Mouse (Mus musculus) limb, embryonic 14.5 days (tissue): ENCODE measurements around the gene Cyp2c38. TPM values are rescaled to one million over a fixed set of nuclear protein-coding genes. Genes with fewer than 3 reads are reported as not detected.
"Not testable (repeated sequence)": the region's sequence is repeated elsewhere in the genome, so short reads cannot be mapped to it uniquely, and the experiment has no call there.

Experiments
- ATAC-seq: fragments of 200-750 bp; cut with Nextera tagmentation; 2 replicates; pipeline ENCODE4 v1.8.0; 2017; ENCODE audit warnings: low read depth, moderate number of reproducible peaks, moderate TSS enrichment; ENCODE audit not compliant: low FRiP score
- DNase-seq: peaks from one replicate; pipeline ENCODE4 v3.0.0-alpha.2; 2015; ENCODE audit warnings: low spot score
- H3K27ac ChIP-seq: fragments of 300-500 bp; sonication (generic); replicated peaks from 2 replicates; pipeline ENCODE4 v1.5.1; 2014; ENCODE audit warnings: low read depth, mild to moderate bottlenecking, low read length, moderate library complexity, mixed read lengths
- H3K27me3 ChIP-seq: fragments of 300-500 bp; sonication (generic); 2 replicates; pipeline ENCODE4 v1.6.1; 2014; ENCODE audit warnings: low read length, mixed read lengths; ENCODE audit not compliant: control insufficient read depth, insufficient read depth
- H3K36me3 ChIP-seq: fragments of 300-500 bp; sonication (generic); 2 replicates; pipeline ENCODE4 v1.6.1; 2014; ENCODE audit warnings: mild to moderate bottlenecking, low read length, moderate library complexity, mixed read lengths; ENCODE audit not compliant: control insufficient read depth, insufficient read depth
- H3K4me1 ChIP-seq: fragments of 300-500 bp; sonication (generic); 2 replicates; pipeline ENCODE4 v1.6.1; 2014; ENCODE audit warnings: antibody characterized with exemption, low read length, mixed read lengths; ENCODE audit not compliant: control insufficient read depth, insufficient read depth
- H3K4me2 ChIP-seq: fragments of 300-500 bp; sonication (generic); replicated peaks from 2 replicates; pipeline ENCODE4 v1.6.1; 2014; ENCODE audit warnings: low read depth, mild to moderate bottlenecking, low read length, moderate library complexity; ENCODE audit not compliant: severe bottlenecking
- H3K4me3 ChIP-seq: fragments of 300-500 bp; sonication (generic); replicated peaks from 2 replicates; pipeline ENCODE4 v1.5.1; 2014; ENCODE audit warnings: low read length
- H3K9ac ChIP-seq: fragments of 300-500 bp; sonication (generic); 2 replicates; pipeline ENCODE4 v1.6.1; 2014; ENCODE audit warnings: mild to moderate bottlenecking, low read depth, low read length, moderate library complexity; ENCODE audit not compliant: severe bottlenecking
- H3K9me3 ChIP-seq: fragments of 300-500 bp; sonication (generic); 2 replicates; pipeline ENCODE4 v1.6.1; 2016; ENCODE audit warnings: low read length; ENCODE audit not compliant: control insufficient read depth
- POLR2A ChIP-seq: fragments of 200-500 bp; IDR thresholded peaks from 2 replicates; pipeline ENCODE4 v1.8.0; 2012; ENCODE audit warnings: inconsistent platforms, mild to moderate bottlenecking, moderate library complexity, borderline replicate concordance; ENCODE audit not compliant: insufficient read depth, insufficient read length; ENCODE audit errors: extremely low read depth
- WGBS: fragments of 180-500 bp; shearing (Covaris S2); extraction: QIAGEN DNeasy Blood & Tissue Kit; methylation state at CpG from one replicate; pipeline ENCODE4 v1.1.7; 2014; 5-methylcytosine and 5-hydroxymethylcytosine counted together
- polyA plus RNA-seq, 2 experiments: library from polyadenylated mRNA; depleted of rRNA in 1 of 2; stranded (reverse) in 1 of 2; unstranded in 1 of 2; fragments of >200 nt; fragmentation: Nextera tagmentation in 1 of 2; extraction: Ambion mirVana in 1 of 2; gene quantifications; 2 replicates each; pipeline versions ENCODE4 v1.2.1 to v1.2.3; 2012 to 2014

Gene Cyp2c38
- not detected in 2 replicates for polyA plus RNA-seq (2012; rRNA removed)
- not detected in 2 replicates for polyA plus RNA-seq (2014; fragmentation: Nextera tagmentation; extraction: Ambion mirVana)

- H3K4me3 ChIP-seq, result no peak within 1 kb of the TSS
- H3K9ac ChIP-seq, result no peak within 1 kb of the TSS
- no peak for TF ChIP-seq POLR2A
- no peaks in the 10 kb centered on the region for H3K4me1 ChIP-seq
- no peaks in the 10 kb centered on the region for H3K36me3 ChIP-seq
- 82% methylated on average over 1 of the region's 1 CpGs for WGBS
- H3K9me3 ChIP-seq, result no peaks in the 10 kb centered on the region
- no peak within 1 kb of the TSS for H3K27ac ChIP-seq
- H3K4me2 ChIP-seq, result no peak within 1 kb of the TSS
- DNase-seq, result no peak
- no peak for ATAC-seq
- no peaks in the 10 kb centered on the region for H3K27me3 ChIP-seq
These were observed at the start of gene Cyp2c38 for GRCm38 (mm10) chr19:39462941-39463340. TSS of gene Cyp2c38 (minus strand) at chr19:39463075.

DNA sequence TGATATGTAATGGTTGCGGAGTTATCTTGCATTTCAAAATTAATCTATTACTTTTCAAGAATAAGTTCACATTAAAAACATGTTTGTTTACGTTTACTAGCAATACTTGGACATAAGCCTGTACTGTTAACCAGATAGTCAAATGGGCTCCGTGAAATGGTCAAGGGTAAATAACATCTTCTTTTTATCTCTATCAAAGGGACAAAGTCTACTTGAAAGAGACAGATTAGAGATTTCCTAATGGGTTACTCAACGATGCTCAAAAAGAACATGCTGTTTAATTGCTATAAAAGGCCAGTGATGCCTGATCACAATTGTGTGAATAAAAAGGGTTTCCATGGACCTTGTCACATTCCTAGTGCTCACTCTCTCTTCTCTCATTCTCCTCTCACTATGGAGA, 47.7 kb upstream of the Cyp2c38 start, which contains the start of gene Cyp2c39:
Cyp2c39 (plus strand) TSS at position 329 of the 400 bp plus-strand sequence.
- DNase-seq, result no peak
- peaks cover 7% of the 10 kb centered on the region; the same call in 1 of the 2 replicates for H3K9me3 ChIP-seq
- H3K27ac ChIP-seq, result no peak within 1 kb of the TSS
- 79% methylated on average over 4 of the region's 4 CpGs for WGBS
- no peak for ATAC-seq
- no peak within 1 kb of the TSS for H3K9ac ChIP-seq
- no peaks in the 10 kb centered on the region for H3K36me3 ChIP-seq
- no peak within 1 kb of the TSS for H3K4me3 ChIP-seq
- H3K27me3 ChIP-seq, result no peaks in the 10 kb centered on the region
- no peaks in the 10 kb centered on the region for H3K4me1 ChIP-seq
- H3K4me2 ChIP-seq, result no peak within 1 kb of the TSS
- no peak for TF ChIP-seq POLR2A

GRCm38 (mm10) chr19:39509533-39509932, 46.7 kb upstream of the Cyp2c38 start:
- DNase-seq (no peak), ATAC-seq (no peak)
- Histone ChIP-seq H3K4me3 (no peak overlapping the region), H3K9me3 (peaks cover 7% of the 10 kb centered on the region; the same call in 1 of the 2 replicates), H3K27me3 (no peaks in the 10 kb centered on the region), H3K9ac (no peak overlapping the region), H3K36me3 (no peaks in the 10 kb centered on the region), H3K4me2 (no peak overlapping the region), H3K27ac (no peak overlapping the region), H3K4me1 (no peaks in the 10 kb centered on the region)
- no peak for TF ChIP-seq POLR2A
- WGBS, result 76% methylated on average over 1 of the region's 1 CpGs

DNA sequence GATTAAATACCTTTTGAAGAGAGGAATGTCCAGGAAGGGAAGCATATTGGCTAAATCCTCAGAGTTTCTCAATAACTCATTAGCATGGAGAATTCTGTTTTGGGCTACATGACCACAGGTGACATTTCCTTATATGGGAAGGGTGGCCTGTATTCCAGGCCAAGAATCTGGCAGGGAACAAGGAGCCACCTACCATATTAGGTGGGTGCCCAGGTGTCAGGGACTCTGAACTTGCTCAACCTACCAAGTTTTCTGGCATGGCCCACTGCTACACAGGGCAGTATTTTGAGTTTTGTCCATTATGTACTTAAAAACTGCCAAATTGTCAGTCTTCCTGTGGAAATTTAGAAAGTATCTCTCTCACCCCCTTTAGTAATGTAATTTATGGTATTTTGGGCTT, 43.5 kb upstream of the Cyp2c38 start:
- Histone ChIP-seq H3K9ac (no peak overlapping the region), H3K4me3 (no peak overlapping the region), H3K27me3 (no peaks in the 10 kb centered on the region), H3K4me1 (no peaks in the 10 kb centered on the region), H3K4me2 (no peak overlapping the region), H3K9me3 (peaks cover 7% of the 10 kb centered on the region; the same call in 1 of the 2 replicates), H3K27ac (no peak overlapping the region), H3K36me3 (no peaks in the 10 kb centered on the region)
- DNase-seq, result no peak
- ATAC-seq, result no peak
- no peak for TF ChIP-seq POLR2A

- not testable (repeated sequence) for ATAC-seq, H3K4me2 ChIP-seq, H3K9me3 ChIP-seq, H3K4me1 ChIP-seq, DNase-seq, H3K27me3 ChIP-seq, H3K36me3 ChIP-seq, H3K9ac ChIP-seq, H3K27ac ChIP-seq, H3K4me3 ChIP-seq
- 86% methylated on average over 1 of the region's 1 CpGs for WGBS
These were observed 21.1 kb upstream of the Cyp2c38 start for GRCm38 (mm10) chr19:39483961-39484360.

GRCm38 (mm10) chr19:39463923-39464322, 1.0 kb upstream of the Cyp2c38 start:
- no peak for TF ChIP-seq POLR2A

More at GRCm38 (mm10) chr19:39463923-39464322, 1.0 kb upstream of the Cyp2c38 start:
- no peaks in the 10 kb centered on the region for H3K9me3 ChIP-seq
- no peak overlapping the region for H3K27ac ChIP-seq
- no peak overlapping the region for H3K9ac ChIP-seq
- no peaks in the 10 kb centered on the region for H3K36me3 ChIP-seq
- DNase-seq, result no peak
- H3K4me3 ChIP-seq, result no peak overlapping the region
- H3K4me1 ChIP-seq, result no peaks in the 10 kb centered on the region
- no peaks in the 10 kb centered on the region for H3K27me3 ChIP-seq
- ATAC-seq, result no peak
- no peak overlapping the region for H3K4me2 ChIP-seq

Other genes with a start within 250 kb of the Cyp2c38 start
- gene Cyp2c29, start 193.7 kb downstream of the Cyp2c38 start, polyA plus RNA-seq (2012; rRNA removed), result not detected in 2 replicates
- not detected in 2 replicates for gene Cyp2c29, start 193.7 kb downstream of the Cyp2c38 start, polyA plus RNA-seq (2014; fragmentation: Nextera tagmentation; extraction: Ambion mirVana)
- not detected in 2 replicates for gene Cyp2c39, start 47.8 kb upstream of the Cyp2c38 start, polyA plus RNA-seq (2012; rRNA removed)
- not detected in 2 replicates for gene Cyp2c39, start 47.8 kb upstream of the Cyp2c38 start, polyA plus RNA-seq (2014; fragmentation: Nextera tagmentation; extraction: Ambion mirVana)
- not detected in 2 replicates for gene Cyp2c67, start 186.0 kb upstream of the Cyp2c38 start, polyA plus RNA-seq (2012; rRNA removed)
- not detected in 2 replicates for gene Cyp2c67, start 186.0 kb upstream of the Cyp2c38 start, polyA plus RNA-seq (2014; fragmentation: Nextera tagmentation; extraction: Ambion mirVana)